Mouse (Mus musculus): ENCODE measurements around the gene Icosl.
"Not testable (repeated sequence)": the region's sequence is repeated elsewhere in the genome, so short reads cannot be mapped to it uniquely, and the experiment has no call there.

The Icosl gene

DNA sequence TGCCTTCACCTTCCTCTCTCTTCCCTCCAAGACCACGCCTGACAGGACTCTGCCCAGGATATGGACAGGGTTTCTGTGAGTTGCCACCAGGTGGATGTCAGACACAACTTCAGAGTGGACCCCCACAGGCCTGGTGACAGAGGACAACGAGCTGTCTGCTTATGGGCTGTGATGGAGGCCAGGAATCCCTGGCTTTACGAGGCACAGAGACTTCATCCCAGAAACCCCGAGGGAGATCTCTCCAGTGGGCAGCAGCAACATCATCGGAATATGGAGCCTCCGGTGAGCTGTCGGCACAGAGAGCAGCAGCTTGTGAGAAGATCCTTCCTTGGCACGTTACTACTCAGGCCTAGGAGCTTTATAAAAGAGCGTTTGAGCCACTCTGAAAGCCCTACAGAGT is 8.8 kb downstream of the Icosl start:
- DNase-seq = no peak

- DNase-seq = no peak
Observed at GRCm38 (mm10) chr10:78078276-78078675, 9.2 kb downstream of the Icosl start.

DNA sequence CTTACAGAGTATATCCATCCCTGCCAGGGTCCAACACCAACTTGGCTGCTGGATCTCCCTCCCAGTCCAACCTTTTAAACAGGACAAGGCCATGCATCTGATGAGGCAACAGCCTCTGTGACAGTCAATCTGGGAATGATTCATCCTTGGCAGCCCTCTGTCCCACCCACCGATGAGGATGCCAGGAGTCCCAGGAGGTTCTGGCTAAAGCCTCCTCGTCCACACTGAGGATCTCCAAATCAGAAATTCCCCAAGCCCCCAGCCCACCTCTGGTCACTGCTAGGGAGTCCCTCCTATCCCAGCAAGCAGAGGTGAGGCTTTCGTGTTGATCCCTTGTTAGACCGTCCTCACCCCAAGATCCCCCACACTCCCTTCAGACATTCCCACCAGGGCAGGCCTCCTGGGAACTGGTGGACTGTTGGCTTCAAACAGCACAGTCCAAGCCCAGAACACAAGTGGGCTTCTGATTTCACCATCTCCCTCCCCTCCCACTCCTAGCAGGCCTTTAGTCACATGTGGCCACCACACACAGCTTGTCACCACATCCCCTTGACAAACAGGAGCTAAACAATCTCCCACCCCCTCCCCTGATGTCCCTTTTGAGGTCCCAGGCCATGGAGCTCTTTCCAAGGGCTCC is 11.0 kb downstream of the Icosl start:
- DNase-seq = peak; percentile 59

GRCm38 (mm10) chr10:78084073-78084472 is 15.0 kb downstream of the Icosl start:
- peak; percentile 21 for DNase-seq

DNA sequence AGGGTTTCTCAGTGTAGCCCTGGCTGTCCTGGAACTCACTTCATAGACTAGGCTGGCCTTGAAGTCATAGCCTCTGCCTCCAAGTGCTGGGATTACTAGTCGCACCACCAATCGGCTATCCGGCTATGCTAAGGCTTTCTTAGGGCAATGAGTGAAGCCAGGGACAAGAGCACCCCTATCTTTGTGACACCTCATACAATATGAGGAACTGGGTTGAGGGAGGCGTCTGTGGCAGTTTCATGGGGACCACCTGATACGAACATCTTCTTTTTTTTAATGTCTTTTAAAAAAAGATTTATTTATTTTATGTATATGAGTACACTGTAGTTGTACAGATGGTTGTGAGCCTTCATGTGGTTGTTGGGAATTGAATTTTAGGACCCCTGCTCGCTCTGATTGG is 16.6 kb downstream of the Icosl start:
- DNase-seq = no peak

GRCm38 (mm10) chr10:78086444-78087061 is 17.5 kb downstream of the Icosl start:
- DNase-seq = peak; percentile 23

GRCm38 (mm10) chr10:78087101-78087511 is 18.0 kb downstream of the Icosl start:
- DNase-seq = peak; percentile 59

DNA sequence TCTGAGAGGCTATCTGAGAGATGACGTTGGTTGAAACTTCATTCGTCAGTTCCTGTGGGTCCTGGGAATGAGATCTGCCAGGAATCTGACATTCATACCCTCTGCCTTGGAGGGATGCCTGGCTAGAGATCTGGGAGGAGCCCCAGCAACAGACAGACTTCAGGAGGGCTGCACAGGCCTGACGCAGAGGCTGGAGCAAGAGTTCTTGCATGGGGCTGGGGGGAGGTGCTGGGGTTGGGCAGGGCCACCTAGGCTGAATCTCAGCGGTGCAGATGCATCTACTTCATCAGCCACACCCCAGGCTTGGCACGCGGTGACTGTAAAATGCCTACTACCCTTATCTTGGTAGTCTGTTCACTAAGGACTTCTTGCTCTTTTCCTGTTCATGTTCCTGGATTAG is 21.1 kb downstream of the Icosl start:
- DNase-seq = peak; percentile 30

- DNase-seq = no peak
Observed at GRCm38 (mm10) chr10:78090706-78091491, 21.8 kb downstream of the Icosl start.

DNA sequence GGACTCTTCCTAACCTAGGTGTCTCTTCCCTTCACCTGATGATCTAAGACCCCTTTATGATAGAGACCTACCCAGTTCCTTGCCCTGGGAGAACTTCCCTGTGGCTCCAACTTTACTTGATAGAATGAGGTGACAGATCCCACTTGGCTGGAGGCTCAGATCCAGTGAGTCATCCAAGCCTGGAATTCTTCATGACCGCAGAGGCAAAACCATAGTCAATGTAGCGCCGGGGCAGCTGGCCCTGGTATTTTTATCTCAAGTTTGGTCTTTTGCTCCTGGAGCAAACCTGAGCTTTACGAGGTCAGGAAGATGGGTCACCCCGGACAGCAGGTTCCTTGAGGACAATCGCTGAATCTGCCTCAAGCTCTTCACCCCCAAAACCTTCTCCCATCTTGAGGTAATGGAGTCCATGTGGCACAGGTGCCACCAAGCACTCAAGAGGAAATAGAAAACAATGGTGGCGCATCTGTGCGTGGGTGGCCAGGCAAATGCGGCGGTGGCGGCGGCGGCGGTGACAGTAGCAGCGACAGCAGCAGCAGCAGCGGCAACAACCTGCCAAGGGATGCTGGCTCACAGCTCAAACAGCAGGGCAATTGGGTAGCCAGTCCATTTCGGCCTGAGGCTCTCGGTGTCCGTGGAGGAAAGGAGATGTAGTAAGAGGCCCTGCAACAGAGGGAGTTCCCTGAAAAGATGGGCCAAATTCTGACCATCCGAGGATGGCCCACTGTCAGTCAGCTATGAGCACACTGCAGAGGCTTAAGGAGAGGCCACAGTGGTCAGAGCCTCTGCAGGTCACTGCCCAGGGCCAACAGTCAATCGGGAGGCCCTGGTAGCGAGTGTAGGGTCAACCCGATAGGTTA is 23.0 kb downstream of the Icosl start:
- peak; percentile 35 for DNase-seq

GRCm38 (mm10) chr10:78092725-78093029 is 23.6 kb downstream of the Icosl start:
- DNase-seq = peak; percentile 59

- DNase-seq = no peak
Observed at GRCm38 (mm10) chr10:78095221-78095620, 26.1 kb downstream of the Icosl start.

DNA sequence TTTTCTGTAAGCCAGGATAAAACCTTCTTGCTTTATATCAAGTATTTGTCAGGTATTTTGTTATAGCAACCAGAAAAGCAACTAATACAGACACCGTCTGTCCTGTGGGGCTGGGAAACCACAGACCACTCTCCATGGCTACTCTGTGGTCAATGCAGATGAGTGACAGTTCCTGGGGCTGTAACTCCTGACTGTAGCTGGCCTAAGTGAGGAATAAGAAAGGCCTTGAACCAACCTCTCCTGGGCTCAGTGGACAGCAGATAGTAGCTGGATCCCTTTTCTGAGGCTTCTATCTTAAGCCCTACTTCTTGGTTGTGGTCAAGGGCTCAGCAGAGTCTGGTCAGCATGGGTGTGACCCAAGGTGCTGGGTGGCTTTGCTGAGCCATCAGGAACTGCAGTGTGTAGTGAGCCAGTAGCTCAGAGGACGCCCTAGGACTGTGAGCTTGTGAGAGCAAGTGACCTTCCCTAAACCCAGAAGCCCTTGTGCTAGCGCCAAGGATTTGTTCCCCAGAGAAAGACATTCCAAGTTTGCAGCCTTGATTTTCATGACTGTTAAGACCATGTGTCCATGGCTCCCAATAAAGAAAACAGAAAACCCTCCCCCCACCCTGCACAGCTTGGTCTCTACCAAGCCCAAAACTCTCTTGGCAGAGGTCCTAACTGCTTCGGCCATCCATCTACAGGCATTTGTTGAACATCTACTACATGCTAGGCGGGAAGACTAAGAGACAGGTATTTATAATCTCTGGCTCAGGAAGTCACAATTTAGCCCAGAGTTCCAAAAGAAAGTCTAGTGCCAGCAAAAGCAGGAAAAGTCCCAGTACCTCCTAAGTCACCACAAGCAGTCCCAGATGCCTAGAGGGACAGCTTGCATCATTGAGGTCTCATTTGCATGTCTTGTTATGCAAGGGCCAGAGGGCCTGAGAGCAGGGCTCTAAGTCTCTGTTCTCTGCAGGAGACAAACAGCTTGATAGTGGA is 27.1 kb downstream of the Icosl start:
- DNase-seq = peak; percentile 61

DNA sequence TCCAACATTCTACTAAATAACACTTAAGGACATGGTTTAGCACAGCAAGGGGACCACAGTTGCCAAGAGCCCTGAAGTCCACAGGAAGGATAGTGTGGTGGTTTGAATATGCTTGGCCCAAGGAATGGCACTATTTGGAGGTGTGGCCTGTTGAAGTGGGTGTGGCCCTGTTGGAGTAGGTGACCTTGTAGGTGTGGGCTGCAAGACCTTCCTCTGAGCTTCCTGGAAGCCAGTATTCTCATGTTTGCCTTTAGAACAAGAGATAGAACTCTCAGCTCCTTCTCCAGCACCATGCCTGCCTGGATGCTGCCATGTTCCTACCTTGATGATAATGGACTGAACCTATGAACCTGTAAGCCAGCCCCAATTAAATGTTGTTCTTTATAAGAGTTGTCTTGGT is 30.8 kb downstream of the Icosl start:
- not testable (repeated sequence) for DNase-seq

DNA sequence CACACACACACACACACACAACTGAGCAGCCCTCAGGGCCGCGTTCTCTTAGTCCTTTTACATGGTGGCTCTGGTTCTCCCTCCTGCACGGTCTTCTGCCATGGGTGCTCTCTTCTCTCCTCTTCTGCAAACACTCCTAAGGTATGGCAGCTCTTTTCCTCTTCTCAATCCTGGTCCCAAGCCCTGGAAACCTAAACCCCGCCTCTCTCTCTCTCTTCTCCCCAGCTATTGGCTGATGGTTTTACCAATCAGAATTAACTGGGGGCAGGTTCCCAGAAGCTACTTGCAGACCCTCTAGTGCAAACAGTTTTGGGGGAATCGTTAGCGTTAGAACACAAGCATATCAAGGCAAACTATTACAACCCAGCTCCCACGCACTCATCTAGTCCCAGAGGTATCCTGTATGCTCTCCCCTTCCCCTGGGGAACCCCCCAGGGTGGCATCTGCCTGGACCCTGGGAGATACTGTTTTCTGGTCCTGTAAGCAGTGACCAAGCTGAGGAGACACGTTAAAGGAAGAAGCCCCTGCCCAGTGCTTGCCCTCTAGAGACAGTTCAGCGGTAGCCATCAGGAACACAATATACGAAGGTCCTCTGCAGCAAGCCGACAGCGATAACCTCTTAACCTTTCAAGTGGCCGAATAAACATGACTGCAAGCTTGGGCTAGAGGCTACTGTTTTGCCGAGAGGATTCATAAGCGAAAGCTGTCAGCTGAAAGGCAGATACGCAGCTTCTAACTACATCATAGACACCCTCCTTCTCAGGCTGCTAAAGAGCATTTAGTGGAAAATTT is 32.1 kb downstream of the Icosl start:
- DNase-seq = peak; percentile 10

- peak; percentile 63 for DNase-seq
Observed at GRCm38 (mm10) chr10:78104555-78105490, 35.7 kb downstream of the Icosl start.

DNA sequence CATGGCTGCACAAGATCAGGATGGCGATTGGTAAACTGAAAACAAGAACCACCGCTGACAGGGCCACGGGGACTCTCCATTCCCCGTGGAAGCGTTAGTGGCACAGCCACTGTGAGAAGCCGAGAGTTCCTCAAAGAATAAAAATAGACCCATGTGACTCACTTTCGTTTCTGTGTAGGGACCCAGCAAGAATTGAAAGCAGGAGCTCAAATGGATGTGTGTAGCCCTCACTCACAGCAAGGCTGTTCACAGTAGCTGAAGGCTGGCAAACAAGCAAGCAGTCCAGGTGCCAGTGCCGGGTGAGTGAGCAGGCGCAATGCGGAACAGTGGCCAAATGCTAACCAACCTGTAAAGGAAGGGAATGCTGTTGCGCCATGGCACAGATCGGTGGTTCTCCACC is 36.4 kb downstream of the Icosl start:
- DNase-seq = peak; percentile 34

GRCm38 (mm10) chr10:78114521-78115092 is 45.5 kb downstream of the Icosl start:
- no peak for DNase-seq

DNA sequence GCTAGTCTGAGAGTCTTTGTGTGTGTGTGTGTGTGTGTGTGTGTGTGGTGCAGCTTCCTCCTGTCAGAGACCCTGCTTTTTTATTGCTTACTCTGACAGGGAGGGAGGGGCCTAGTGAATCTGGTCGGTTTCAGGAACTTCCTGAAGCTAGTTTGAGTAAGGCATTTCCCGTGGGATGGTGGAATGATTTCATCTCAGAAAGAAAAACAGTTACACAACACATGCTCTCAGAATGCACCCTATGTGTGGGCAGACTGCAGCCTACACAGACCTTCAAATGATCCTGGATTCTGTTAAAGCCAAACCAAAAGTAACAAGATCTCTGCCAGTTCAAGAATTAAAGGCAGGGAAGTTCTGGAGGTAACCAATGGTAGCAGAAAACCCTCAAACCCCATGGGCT is 46.1 kb downstream of the Icosl start:
- DNase-seq = no peak

DNA sequence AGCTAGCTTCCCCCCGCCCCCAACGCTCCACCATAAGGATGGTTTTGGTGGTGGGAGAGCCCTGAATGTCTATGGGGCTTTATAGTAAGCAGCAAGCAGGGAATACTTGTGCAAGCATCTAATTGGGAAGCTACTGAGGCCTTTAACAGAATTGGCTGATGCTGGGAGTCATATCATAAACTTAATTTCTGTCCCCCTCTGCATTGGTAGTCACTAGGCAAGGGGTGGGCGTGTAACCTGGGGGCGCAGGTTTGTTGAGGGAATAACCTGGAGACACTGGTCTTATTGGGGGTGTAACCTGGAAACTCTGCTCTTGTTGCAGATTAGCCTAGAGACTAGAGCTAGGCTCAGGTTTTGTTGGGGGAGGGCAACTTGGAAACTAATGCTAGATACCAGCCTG is 50.3 kb downstream of the Icosl start:
- no peak for DNase-seq

Measured in lung, postnatal 36 days (tissue).